Mouse (Mus musculus): ENCODE data around the gene Tbr1.

Tbr1 gene

GRCm38 (mm10) chr2:61802656-61803251 is at the start of gene Tbr1:
Tbr1 (plus strand) TSS chr2:61802930.
- DNase-seq: no peak

- DNase-seq: no peak
Measured at GRCm38 (mm10) chr2:61754989-61755388, 47.7 kb upstream of the Tbr1 start.

- no peak for DNase-seq
Measured at GRCm38 (mm10) chr2:61759234-61759855, 43.4 kb upstream of the Tbr1 start.

- no peak for DNase-seq
Measured at GRCm38 (mm10) chr2:61760044-61760443, 42.7 kb upstream of the Tbr1 start.

GRCm38 (mm10) chr2:61764470-61765105 is 38.1 kb upstream of the Tbr1 start:
- DNase-seq: no peak

- DNase-seq: no peak
Measured at GRCm38 (mm10) chr2:61765526-61765925, 37.2 kb upstream of the Tbr1 start.

GRCm38 (mm10) chr2:61780794-61781193 is 21.9 kb upstream of the Tbr1 start:
- no peak for DNase-seq

- DNase-seq: no peak
Measured at GRCm38 (mm10) chr2:61794960-61795359, 7.8 kb upstream of the Tbr1 start.

GRCm38 (mm10) chr2:61798048-61798447 is 4.7 kb upstream of the Tbr1 start:
- DNase-seq: no peak

GRCm38 (mm10) chr2:61803443-61804367 is 975 bp downstream of the Tbr1 start:
- no peak for DNase-seq

- no peak for DNase-seq
Measured at GRCm38 (mm10) chr2:61804382-61804840, 1.7 kb downstream of the Tbr1 start.

GRCm38 (mm10) chr2:61804841-61805540 is 2.3 kb downstream of the Tbr1 start:
- DNase-seq: no peak

GRCm38 (mm10) chr2:61805541-61806345 is 3.0 kb downstream of the Tbr1 start:
- DNase-seq: no peak

- DNase-seq: no peak
Measured at GRCm38 (mm10) chr2:61806346-61806825, 3.7 kb downstream of the Tbr1 start.

GRCm38 (mm10) chr2:61807151-61807550 is 4.4 kb downstream of the Tbr1 start:
- no peak for DNase-seq

- DNase-seq: no peak
Measured at GRCm38 (mm10) chr2:61807781-61808180, 5.1 kb downstream of the Tbr1 start.

- DNase-seq: no peak
Measured at GRCm38 (mm10) chr2:61808776-61809175, 6.0 kb downstream of the Tbr1 start.

- DNase-seq: no peak
Measured at GRCm38 (mm10) chr2:61809381-61809780, 6.7 kb downstream of the Tbr1 start.

GRCm38 (mm10) chr2:61810751-61811150 is 8.0 kb downstream of the Tbr1 start:
- no peak for DNase-seq

- no peak for DNase-seq
Measured at GRCm38 (mm10) chr2:61811163-61811506, 8.4 kb downstream of the Tbr1 start.

Measured in lung, postnatal 14 days (tissue).